Mouse (Mus musculus): Measurements from ENCODE around the gene Cdh13. TPM values are rescaled to one million over a fixed set of nuclear protein-coding genes. Genes with fewer than 3 reads are reported as not detected.

Gene Cdh13
- polyA plus RNA-seq, 1 experiment from 2014 or later: 50.0 TPM

DNA sequence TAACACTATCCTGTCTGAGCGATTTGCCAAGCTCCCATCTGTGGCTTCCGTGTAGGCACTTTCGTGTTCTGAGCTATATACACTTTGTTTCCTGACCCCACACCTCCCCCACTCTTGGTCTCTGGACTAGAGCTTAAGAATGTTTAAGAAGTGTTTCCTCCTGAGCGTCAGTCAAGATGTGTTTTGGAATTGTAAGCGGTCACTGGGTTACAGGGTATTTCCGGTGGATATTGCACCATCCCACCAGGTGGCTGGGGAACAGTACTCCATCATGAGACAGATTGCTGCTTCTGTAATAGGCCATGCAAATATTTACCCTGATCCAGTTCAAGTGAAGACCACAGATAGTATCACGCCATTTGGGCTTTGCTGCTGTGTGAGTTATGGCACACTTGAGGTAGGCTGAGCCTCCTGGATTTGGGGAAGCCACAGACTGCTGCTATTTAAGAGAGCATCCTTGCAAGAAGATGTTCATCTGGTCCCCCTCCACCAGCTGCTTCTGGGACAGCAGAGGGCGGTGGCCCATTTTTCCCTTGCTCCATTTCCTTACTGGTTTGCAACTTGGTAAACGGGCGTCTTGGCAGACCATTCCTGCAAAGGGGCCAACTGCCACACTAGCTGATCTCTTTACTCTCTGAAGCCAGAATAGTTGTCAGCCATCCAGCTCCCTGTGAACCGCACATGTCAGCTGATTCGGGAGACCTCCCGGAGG lies 234.7 kb downstream of the Cdh13 start:
- no peaks in the 10 kb centered on the region for H3K9me3 ChIP-seq
- no peaks in the 10 kb centered on the region for H3K27me3 ChIP-seq (replicated peaks)
- H3K4me1 ChIP-seq: peaks cover 26% of the 10 kb centered on the region
- 53% methylated on average over 13 of the region's 13 CpGs for WGBS
- no peaks in the 10 kb centered on the region for H3K36me3 ChIP-seq
- no peak overlapping the region for H3K9ac ChIP-seq
- H3K27ac ChIP-seq (replicated peaks): peak overlapping the region; percentile 60
- peak overlapping the region; percentile 21 for H3K4me2 ChIP-seq
- no peak overlapping the region for H3K4me3 ChIP-seq
- no peak for ATAC-seq (ENCODE audit: extremely low read depth, insufficient number of reproducible peaks, low FRiP score, low TSS enrichment)

DNA sequence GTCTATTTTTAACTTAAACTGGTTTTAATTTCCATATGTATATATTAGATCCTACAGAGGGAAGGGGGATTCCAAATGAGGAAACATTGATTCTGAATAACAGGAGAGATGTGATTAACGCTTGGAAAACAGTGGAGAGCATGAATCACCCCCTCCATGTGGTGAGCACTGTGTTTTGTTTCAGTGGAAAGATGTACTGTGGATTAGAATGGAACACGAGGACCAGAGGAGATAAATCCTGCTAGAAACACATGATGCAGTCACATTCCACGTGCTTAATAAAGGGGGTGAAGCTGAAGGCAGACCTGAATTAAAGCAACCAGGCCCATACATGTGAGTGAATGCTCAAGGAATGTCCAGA lies 235.2 kb downstream of the Cdh13 start:
- Histone ChIP-seq H3K9me3 (no peaks in the 10 kb centered on the region), H3K4me2 (peak overlapping the region; percentile 21), H3K27ac (replicated peaks) (peak overlapping the region; percentile 60), H3K36me3 (no peaks in the 10 kb centered on the region), H3K4me1 (peaks cover 21% of the 10 kb centered on the region), H3K9ac (no peak overlapping the region), H3K4me3 (no peak overlapping the region), H3K27me3 (replicated peaks) (no peaks in the 10 kb centered on the region)
- no peak for ATAC-seq (ENCODE audit: extremely low read depth, insufficient number of reproducible peaks, low FRiP score, low TSS enrichment)
- WGBS: 25% methylated on average over 3 of the region's 3 CpGs

DNA sequence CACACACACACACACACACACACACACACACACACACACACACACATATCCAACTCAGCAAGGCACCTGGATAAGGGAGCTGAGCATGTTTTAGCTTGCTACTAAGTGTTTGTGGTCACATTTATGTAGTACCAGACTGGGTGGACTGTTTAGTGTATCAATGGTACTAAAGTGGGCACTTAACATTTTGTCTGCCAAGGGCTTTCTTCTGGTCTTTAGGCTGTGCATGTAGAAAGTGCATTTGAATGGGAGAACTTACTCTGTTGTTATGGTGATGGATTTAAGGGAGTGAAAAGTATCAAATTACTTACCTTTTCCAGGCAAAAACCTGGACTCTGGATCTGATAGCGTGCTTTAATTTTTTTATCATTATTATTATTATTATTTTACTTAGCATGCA lies 240.4 kb downstream of the Cdh13 start:
- no peak overlapping the region for H3K9ac ChIP-seq
- H3K27me3 ChIP-seq (replicated peaks): no peaks in the 10 kb centered on the region
- peaks cover 8% of the 10 kb centered on the region for H3K4me1 ChIP-seq
- no peak overlapping the region for H3K4me2 ChIP-seq
- H3K36me3 ChIP-seq: no peaks in the 10 kb centered on the region
- H3K27ac ChIP-seq (replicated peaks): no peak overlapping the region
- no peak for ATAC-seq (ENCODE audit: extremely low read depth, insufficient number of reproducible peaks, low FRiP score, low TSS enrichment)
- no peaks in the 10 kb centered on the region for H3K9me3 ChIP-seq
- 69% methylated on average over 1 of the region's 1 CpGs for WGBS
- no peak overlapping the region for H3K4me3 ChIP-seq

DNA sequence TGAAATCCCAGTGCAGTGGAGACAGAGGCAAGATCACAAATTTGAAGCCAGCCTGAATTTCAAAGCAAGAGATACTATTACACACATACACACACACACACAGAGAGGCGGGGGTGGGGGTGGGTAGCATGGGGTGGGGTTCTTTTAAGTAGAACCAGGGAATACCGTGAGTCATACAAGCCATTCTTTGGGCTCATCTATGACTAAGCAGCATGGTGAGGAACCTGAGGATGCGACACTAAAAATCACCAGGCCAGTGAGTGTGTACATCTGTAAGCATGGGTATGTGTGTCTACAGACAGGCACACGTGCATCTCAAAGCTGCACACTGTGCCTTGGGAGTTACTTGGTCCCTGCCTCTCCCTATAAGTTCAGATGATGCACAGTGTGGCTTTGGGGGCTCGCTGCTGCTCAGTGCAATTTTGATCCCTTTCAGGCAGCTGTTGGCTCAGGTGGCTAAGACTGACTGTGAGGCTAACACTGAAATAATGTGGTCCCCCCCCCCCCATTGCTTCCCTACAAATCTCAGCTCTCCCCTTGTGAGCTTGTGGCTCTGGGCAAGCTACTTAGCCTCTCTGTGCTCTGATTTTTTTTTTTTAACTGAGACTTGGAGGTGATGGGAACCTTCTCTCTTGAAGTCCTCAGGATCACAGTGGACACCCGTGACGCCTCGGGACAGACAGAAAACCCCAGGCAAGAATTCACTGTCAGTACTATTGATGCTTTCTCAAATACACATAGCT lies 255.5 kb downstream of the Cdh13 start:
- Histone ChIP-seq H3K27me3 (replicated peaks) (no peaks in the 10 kb centered on the region), H3K27ac (replicated peaks) (no peak overlapping the region), H3K9ac (no peak overlapping the region), H3K9me3 (no peaks in the 10 kb centered on the region), H3K4me1 (peaks cover 8% of the 10 kb centered on the region), H3K4me2 (no peak overlapping the region), H3K4me3 (no peak overlapping the region), H3K36me3 (no peaks in the 10 kb centered on the region)
- 81% methylated on average over 8 of the region's 8 CpGs for WGBS
- no peak for ATAC-seq (ENCODE audit: extremely low read depth, insufficient number of reproducible peaks, low FRiP score, low TSS enrichment)

DNA sequence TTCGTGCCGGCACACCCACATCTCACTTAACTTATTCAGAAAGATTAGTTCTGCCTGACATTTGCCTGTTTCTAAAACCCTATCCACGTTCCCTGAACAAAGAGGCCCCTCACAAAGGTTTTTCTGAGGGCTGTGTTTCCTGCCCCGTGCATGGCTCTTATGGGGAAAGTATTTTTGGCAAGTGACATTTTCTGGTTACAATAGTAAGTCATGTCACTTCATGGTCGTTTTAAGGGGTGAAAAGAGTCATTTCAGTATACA lies 256.0 kb downstream of the Cdh13 start:
- no peak overlapping the region for H3K4me3 ChIP-seq
- no peaks in the 10 kb centered on the region for H3K36me3 ChIP-seq
- H3K4me1 ChIP-seq: peaks cover 8% of the 10 kb centered on the region
- 38% methylated on average over 5 of the region's 5 CpGs for WGBS
- no peaks in the 10 kb centered on the region for H3K27me3 ChIP-seq (replicated peaks)
- H3K4me2 ChIP-seq: no peak overlapping the region
- H3K27ac ChIP-seq (replicated peaks): no peak overlapping the region
- no peaks in the 10 kb centered on the region for H3K9me3 ChIP-seq
- H3K9ac ChIP-seq: no peak overlapping the region
- ATAC-seq (ENCODE audit: extremely low read depth, insufficient number of reproducible peaks, low FRiP score, low TSS enrichment): no peak

DNA sequence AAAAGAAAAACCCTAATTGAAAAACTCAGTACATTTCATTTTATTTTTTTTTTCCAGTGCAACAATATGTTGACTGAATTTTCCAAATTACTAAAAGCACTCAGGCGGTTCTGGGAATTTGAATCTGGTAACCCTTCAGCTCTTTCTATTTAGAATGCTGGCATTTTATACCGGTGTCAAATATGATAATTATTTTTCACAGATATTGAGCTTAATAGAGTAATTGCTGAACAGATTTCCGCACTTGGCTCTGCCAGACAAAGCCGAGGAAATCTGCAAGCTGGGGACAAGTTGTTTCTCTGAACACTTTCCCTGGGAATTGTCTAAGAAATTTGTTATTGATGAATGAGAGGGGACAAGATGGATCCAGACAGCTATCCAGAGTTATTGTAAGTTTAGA lies 256.4 kb downstream of the Cdh13 start:
- Histone ChIP-seq H3K9me3 (no peaks in the 10 kb centered on the region), H3K27ac (replicated peaks) (no peak overlapping the region), H3K4me3 (no peak overlapping the region), H3K36me3 (no peaks in the 10 kb centered on the region), H3K9ac (no peak overlapping the region), H3K4me2 (no peak overlapping the region), H3K4me1 (peaks cover 8% of the 10 kb centered on the region), H3K27me3 (replicated peaks) (no peaks in the 10 kb centered on the region; the same call in 1 of the 2 replicates)
- ATAC-seq (ENCODE audit: extremely low read depth, insufficient number of reproducible peaks, low FRiP score, low TSS enrichment): no peak
- 81% methylated on average over 4 of the region's 4 CpGs for WGBS

DNA sequence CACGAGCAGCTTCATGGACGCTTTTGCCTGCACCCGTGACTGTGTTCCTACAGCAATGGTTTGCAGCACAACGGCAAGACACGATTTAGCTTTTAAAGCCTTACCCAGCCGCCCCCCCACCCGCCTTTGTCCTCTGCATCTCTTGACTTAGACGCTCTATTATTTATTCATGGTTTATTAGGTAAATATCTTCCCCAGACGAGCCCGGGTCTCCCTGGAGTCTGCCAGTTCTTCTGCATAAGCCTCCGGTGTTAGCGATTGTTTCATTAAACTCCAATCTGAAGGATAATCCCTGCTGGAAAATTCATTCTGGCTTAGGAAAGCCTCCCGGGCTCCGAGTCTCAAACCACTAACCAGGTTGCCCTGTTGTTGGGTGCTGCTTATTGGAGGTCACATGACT lies 268.9 kb downstream of the Cdh13 start:
- no peak overlapping the region for H3K27ac ChIP-seq (replicated peaks)
- H3K4me1 ChIP-seq: no peaks in the 10 kb centered on the region
- ATAC-seq (ENCODE audit: extremely low read depth, insufficient number of reproducible peaks, low FRiP score, low TSS enrichment): no peak
- no peaks in the 10 kb centered on the region for H3K9me3 ChIP-seq
- 87% methylated on average over 14 of the region's 14 CpGs for WGBS
- no peak overlapping the region for H3K4me3 ChIP-seq
- H3K27me3 ChIP-seq (replicated peaks): no peaks in the 10 kb centered on the region
- no peak overlapping the region for H3K4me2 ChIP-seq
- H3K36me3 ChIP-seq: no peaks in the 10 kb centered on the region
- H3K9ac ChIP-seq: no peak overlapping the region

DNA sequence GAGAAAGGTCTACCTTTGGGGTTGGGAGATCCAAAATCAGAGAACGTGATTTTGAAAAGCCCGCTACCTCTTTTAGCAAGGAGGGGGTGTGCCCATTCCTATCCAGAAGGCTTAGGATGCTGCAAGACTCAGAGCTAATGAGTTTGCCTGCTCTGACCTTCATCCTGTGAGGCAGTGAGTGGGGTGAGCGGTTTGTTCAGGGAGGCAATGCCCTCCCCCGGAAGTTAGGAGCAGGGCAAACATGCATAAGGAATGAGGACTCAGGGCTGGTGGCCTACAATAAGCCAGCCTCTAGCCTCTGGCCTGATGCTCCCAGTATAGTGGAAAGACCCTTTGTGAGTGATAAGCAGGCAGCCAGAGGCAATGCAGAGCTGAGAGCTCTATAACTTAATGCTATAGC lies 269.3 kb downstream of the Cdh13 start:
- 77% methylated on average over 4 of the region's 4 CpGs for WGBS
- no peak for ATAC-seq (ENCODE audit: extremely low read depth, insufficient number of reproducible peaks, low FRiP score, low TSS enrichment)
- Histone ChIP-seq H3K9ac (no peak overlapping the region), H3K4me1 (no peaks in the 10 kb centered on the region), H3K27ac (replicated peaks) (no peak overlapping the region), H3K36me3 (no peaks in the 10 kb centered on the region), H3K4me3 (no peak overlapping the region), H3K9me3 (no peaks in the 10 kb centered on the region), H3K27me3 (replicated peaks) (no peaks in the 10 kb centered on the region), H3K4me2 (no peak overlapping the region)

DNA sequence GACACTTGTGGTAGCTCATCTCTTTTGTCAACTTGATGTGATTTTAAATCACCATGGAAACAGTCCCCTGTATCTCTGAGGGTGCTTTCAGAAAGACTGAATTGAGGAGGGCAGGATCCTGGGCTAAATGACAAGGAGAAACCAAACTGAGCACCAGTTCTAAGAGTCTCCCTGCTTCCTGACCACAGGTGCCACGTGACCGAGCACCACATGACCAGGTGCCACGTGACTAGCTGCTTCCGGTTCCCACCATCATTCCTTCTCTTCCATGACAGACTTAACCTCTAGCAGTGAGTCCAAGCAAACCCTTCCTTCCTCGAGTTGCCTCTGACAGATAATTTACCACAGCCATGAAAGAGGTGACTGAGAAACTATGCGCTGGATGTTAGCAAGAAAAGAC lies 280.5 kb downstream of the Cdh13 start:
- Histone ChIP-seq H3K4me2 (no peak overlapping the region), H3K27ac (replicated peaks) (no peak overlapping the region), H3K36me3 (no peaks in the 10 kb centered on the region), H3K27me3 (replicated peaks) (no peaks in the 10 kb centered on the region), H3K4me1 (no peaks in the 10 kb centered on the region), H3K9me3 (no peaks in the 10 kb centered on the region), H3K9ac (no peak overlapping the region), H3K4me3 (no peak overlapping the region)
- 73% methylated on average over 6 of the region's 6 CpGs for WGBS
- ATAC-seq (ENCODE audit: extremely low read depth, insufficient number of reproducible peaks, low FRiP score, low TSS enrichment): no peak

DNA sequence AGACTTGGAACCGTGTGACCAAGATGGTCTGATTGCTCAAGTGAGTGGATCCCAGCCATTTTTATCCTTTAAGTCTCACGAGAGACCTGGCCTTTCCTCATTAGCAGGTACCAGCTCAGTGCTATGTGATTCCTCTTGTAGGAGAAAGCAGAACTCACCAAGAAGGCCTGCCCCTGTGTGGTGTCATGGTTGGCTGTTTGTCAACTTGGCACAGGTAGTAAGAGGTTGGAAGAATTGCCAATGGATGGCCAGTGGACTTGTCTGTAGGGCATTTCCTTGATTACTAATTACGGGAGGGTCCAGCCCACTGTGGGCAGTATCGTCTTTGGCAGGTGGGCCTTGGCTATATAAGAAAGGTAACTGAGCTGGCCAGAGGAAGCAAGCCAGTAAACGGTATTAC lies 281.7 kb downstream of the Cdh13 start:
- WGBS: 85% methylated on average over 5 of the region's 5 CpGs
- Histone ChIP-seq H3K36me3 (no peaks in the 10 kb centered on the region), H3K27me3 (replicated peaks) (no peaks in the 10 kb centered on the region), H3K4me1 (no peaks in the 10 kb centered on the region), H3K27ac (replicated peaks) (no peak overlapping the region), H3K9me3 (no peaks in the 10 kb centered on the region), H3K9ac (no peak overlapping the region), H3K4me3 (no peak overlapping the region), H3K4me2 (no peak overlapping the region)
- no peak for ATAC-seq (ENCODE audit: extremely low read depth, insufficient number of reproducible peaks, low FRiP score, low TSS enrichment)

DNA sequence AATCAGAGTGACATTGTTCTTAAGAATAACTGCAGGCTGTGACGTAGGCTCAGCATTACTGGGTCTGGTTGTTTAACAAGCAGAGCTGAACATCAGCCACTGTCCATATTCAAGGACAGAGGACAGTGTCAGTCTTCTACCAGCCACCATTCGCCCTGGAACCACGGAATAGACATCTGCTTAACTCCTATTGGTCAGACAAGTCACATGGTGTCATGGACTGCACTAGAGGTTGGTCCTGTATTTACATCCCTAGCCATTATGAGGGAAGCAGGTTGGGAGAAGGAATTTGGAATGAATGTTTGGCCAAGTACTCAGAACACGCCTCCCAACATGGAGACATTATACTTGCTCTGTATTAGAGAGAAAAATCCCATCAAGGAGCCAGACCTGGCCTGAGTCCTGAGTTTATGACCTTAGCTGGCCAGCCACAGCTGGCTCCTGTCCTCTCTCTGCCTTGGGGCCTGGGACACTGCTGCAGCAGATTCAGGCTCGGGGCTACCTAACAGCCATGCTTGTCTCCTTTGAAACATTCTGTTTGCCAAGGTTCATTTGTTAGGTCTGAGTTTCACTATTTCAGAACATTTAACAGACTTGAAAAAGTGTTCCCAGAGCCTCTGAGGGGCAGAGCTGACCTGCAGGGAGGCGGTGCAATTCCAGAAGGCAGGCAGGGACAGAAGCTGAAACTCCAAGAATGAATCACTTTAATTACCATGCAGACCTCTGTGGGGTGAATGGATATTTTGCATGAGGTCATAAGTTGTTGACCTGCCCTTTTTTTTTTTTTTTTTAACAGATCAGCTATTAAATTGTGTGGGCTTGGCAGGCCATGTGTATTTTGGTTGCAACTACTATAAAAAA lies 282.6 kb downstream of the Cdh13 start:
- no peak overlapping the region for H3K4me2 ChIP-seq
- WGBS: 77% methylated on average over 6 of the region's 6 CpGs
- ATAC-seq (ENCODE audit: extremely low read depth, insufficient number of reproducible peaks, low FRiP score, low TSS enrichment): no peak

More for the DNA sequence above, 282.6 kb downstream of the Cdh13 start:
- H3K4me1 ChIP-seq: no peaks in the 10 kb centered on the region
- no peaks in the 10 kb centered on the region for H3K9me3 ChIP-seq
- no peak overlapping the region for H3K27ac ChIP-seq (replicated peaks)
- H3K4me3 ChIP-seq: no peak overlapping the region
- H3K27me3 ChIP-seq (replicated peaks): no peaks in the 10 kb centered on the region
- H3K9ac ChIP-seq: no peak overlapping the region
- H3K36me3 ChIP-seq: no peaks in the 10 kb centered on the region
